Comparison of ENCODE assay signal across 15 mouse cellular contexts in the genomic region with DNA sequence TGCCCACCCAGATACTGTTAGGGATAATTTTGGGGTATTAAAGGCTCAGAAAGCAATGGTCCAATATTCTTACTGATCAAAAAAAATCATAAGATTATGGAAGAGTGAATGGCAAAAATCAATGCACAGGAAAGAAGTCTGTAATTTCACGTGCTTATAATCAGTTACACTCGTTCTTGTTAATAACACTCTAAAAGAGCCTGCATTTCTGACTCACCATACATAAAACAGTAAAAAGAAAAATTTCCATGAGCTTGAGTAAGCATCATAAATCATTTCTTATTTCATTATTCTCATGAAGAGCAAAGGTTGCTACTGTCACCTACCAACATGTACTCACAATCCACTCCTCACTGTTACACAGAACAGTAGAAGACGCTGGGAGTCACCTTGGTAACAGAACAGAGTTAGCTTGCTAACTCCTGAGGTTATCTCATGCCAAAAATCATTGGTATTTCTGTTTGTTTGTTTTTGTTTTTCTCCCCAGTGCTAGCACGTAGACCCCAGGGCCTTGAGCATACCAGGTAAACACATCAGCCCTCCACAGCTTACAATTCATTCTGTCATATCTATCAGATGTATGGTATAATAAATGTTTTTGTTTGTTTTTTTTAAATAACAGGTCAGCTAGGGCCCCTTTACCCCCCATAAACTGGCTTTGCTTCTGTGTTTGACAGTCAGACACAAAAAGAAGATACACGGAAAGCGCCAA. TPM values are rescaled to one million over a fixed set of nuclear protein-coding genes. Genes with fewer than 3 reads are reported as not detected.
DNase-seq lines count a peak whose midpoint lies in the region; ATAC-seq and TF ChIP-seq lines count a peak whose summit lies in the region.
"Had no signal": no experiment of that assay in that cellular context is flagged by ENCODE, and none has a peak within 500 bp of the region (broad histone marks: within the 10 kb centered on the region; RNA-seq: fewer than 3 reads in every experiment).

No protein-coding gene starts in this region.

- TF ChIP-seq CTCF in kidney, postnatal 0 days (IDR thresholded peaks at IDR 0.05; ENCODE audit: low read depth): no peak
- TF ChIP-seq CTCF in embryonic fibroblast, embryonic 13.5 days (IDR thresholded peaks at IDR 0.05; ENCODE audit: borderline replicate concordance, insufficient read depth, low read length): no peak
- no peak for TF ChIP-seq CTCF in cerebellum, adult 2 months (IDR thresholded peaks at IDR 0.05; ENCODE audit: borderline replicate concordance, insufficient read depth, low read depth, low read length)

- peaks cover 28% of the 10 kb centered on the region for H3K36me3 ChIP-seq in heart, embryonic 12.5 days
- H3K36me3 ChIP-seq in kidney, postnatal 0 days (ENCODE audit: insufficient read depth, low read length): no peaks in the 10 kb centered on the region
- no peaks in the 10 kb centered on the region for H3K36me3 ChIP-seq in stomach, embryonic 15.5 days
- H3K36me3 ChIP-seq: embryonic facial prominence, embryonic 10.5 days had no signal

- H3K27me3 ChIP-seq in heart, embryonic 12.5 days (replicated peaks): no peaks in the 10 kb centered on the region
- H3K27me3 ChIP-seq in kidney, postnatal 0 days (ENCODE audit: insufficient read depth, low read length): no peaks in the 10 kb centered on the region
- H3K27me3 ChIP-seq in stomach, embryonic 15.5 days (replicated peaks): no peaks in the 10 kb centered on the region
- no peaks in the 10 kb centered on the region for H3K27me3 ChIP-seq in cerebellum, adult 2 months (ENCODE audit: control insufficient read depth, insufficient read depth, low read length)
- H3K27me3 ChIP-seq: neural tube, embryonic 15.5 days had no signal

- no peak for ATAC-seq in heart, embryonic 12.5 days (ENCODE audit: insufficient number of reproducible peaks, low FRiP score)
- no peak for ATAC-seq in kidney, postnatal 0 days (replicated peaks; ENCODE audit: low FRiP score, low read depth)
- no peak for ATAC-seq in stomach, embryonic 15.5 days (ENCODE audit: insufficient read depth, low FRiP score, low read depth)

- H3K4me2 ChIP-seq in heart, embryonic 12.5 days: no peak overlapping the region
- no peak overlapping the region for H3K4me2 ChIP-seq in kidney, postnatal 0 days (ENCODE audit: low read length)
- no peak overlapping the region for H3K4me2 ChIP-seq in stomach, embryonic 15.5 days
- H3K4me2 ChIP-seq: hindbrain, embryonic 14.5 days; neural tube, embryonic 15.5 days had no signal

- H3K4me1 ChIP-seq in heart, embryonic 12.5 days (replicated peaks): peaks cover 67% of the 10 kb centered on the region
- H3K4me1 ChIP-seq in kidney, postnatal 0 days (replicated peaks; ENCODE audit: insufficient read depth, low read length): peaks cover 9% of the 10 kb centered on the region
- H3K4me1 ChIP-seq in embryonic fibroblast, embryonic 13.5 days (ENCODE audit: control insufficient read depth, insufficient read depth, low read length): peaks cover 33% of the 10 kb centered on the region
- H3K4me1 ChIP-seq in stomach, embryonic 15.5 days: peaks cover 25% of the 10 kb centered on the region; the same call in 1 of the 2 replicates
- no peaks in the 10 kb centered on the region; the same call in 1 of the 2 replicates for H3K4me1 ChIP-seq in cerebellum, adult 2 months (ENCODE audit: control insufficient read depth, insufficient read depth, low read length)

- H3K9me3 ChIP-seq in heart, embryonic 12.5 days (replicated peaks): no peaks in the 10 kb centered on the region
- H3K9me3 ChIP-seq in kidney, postnatal 0 days (replicated peaks; ENCODE audit: low read length): no peaks in the 10 kb centered on the region
- H3K9me3 ChIP-seq in stomach, embryonic 15.5 days: no peaks in the 10 kb centered on the region
- H3K9me3 ChIP-seq: embryonic facial prominence, embryonic 10.5 days; neural tube, embryonic 15.5 days had no signal

- H3K27ac ChIP-seq in heart, embryonic 12.5 days (ENCODE audit: poor library complexity, severe bottlenecking): peak overlapping the region; percentile 44; the same call in 1 of the 2 replicates
- peak overlapping the region; percentile 26; the same call in 1 of the 2 replicates for H3K27ac ChIP-seq in kidney, postnatal 0 days
- peak overlapping the region; percentile 94 for H3K27ac ChIP-seq in embryonic fibroblast, embryonic 13.5 days (ENCODE audit: insufficient read depth, low read length)
- 0 out of 2 replicates have a peak overlapping the region, but pooled peaks have one; percentile 67 for H3K27ac ChIP-seq in stomach, embryonic 15.5 days
- no peak overlapping the region for H3K27ac ChIP-seq in cerebellum, adult 2 months (ENCODE audit: insufficient read depth, low read length)
- H3K27ac ChIP-seq: embryonic facial prominence, embryonic 10.5 days; hindbrain, embryonic 14.5 days; neural tube, embryonic 15.5 days had no signal

- DNase-seq in heart, adult 8-10 months (ENCODE audit: low spot score): no peak
- no peak for DNase-seq in kidney, postnatal 0 days (ENCODE audit: low spot score)
- no peak for DNase-seq in kidney, postnatal 25 days
- no peak for DNase-seq in cerebellum, adult 2 months
- DNase-seq in urinary bladder, postnatal 10 days (ENCODE audit: low spot score): no peak
- DNase-seq: B cell, adult 2 months; liver; liver, postnatal 0 days had no signal

- no peak overlapping the region for H3K4me3 ChIP-seq in heart, embryonic 12.5 days
- no peak overlapping the region for H3K4me3 ChIP-seq in kidney, postnatal 0 days (replicated peaks; ENCODE audit: low read depth, low read length)
- H3K4me3 ChIP-seq in embryonic fibroblast, embryonic 13.5 days (ENCODE audit: insufficient read depth, low read length): no peak overlapping the region
- no peak overlapping the region for H3K4me3 ChIP-seq in stomach, embryonic 15.5 days (replicated peaks)
- no peak overlapping the region for H3K4me3 ChIP-seq in cerebellum, adult 2 months (replicated peaks; ENCODE audit: insufficient read depth, low read depth, low read length)
- H3K4me3 ChIP-seq: embryonic facial prominence, embryonic 10.5 days; erythroblast, embryonic 14.5 days; neural tube, embryonic 15.5 days had no signal

- 82% methylated on average over 6 of the region's 6 CpGs for WGBS in heart, embryonic 12.5 days
- WGBS in kidney, postnatal 0 days: 70% methylated on average over 6 of the region's 6 CpGs
- 65% methylated on average over 6 of the region's 6 CpGs for WGBS in stomach, embryonic 15.5 days
- 86% methylated on average over 6 of the region's 6 CpGs for WGBS in cerebellum, adult 2 months

- no peak overlapping the region for H3K9ac ChIP-seq in heart, embryonic 12.5 days
- no peak overlapping the region for H3K9ac ChIP-seq in kidney, postnatal 0 days (ENCODE audit: low read depth, low read length)
- H3K9ac ChIP-seq in stomach, embryonic 15.5 days: no peak overlapping the region
- H3K9ac ChIP-seq: hindbrain, embryonic 14.5 days; liver, postnatal 0 days; neural tube, embryonic 15.5 days had no signal

- TF ChIP-seq POLR2A in embryonic fibroblast, embryonic 13.5 days (IDR thresholded peaks at IDR 0.05; ENCODE audit: low read depth, low read length): no peak
- TF ChIP-seq POLR2A in cerebellum, adult 2 months (IDR thresholded peaks at IDR 0.05; ENCODE audit: borderline replicate concordance, insufficient read depth, low read length): no peak

RNA-seq across cellular contexts. Expression of a gene that starts 57.7 kb away (rescaled TPM):
- polyA plus RNA-seq in heart, embryonic 12.5 days (2016; fragmentation: Nextera tagmentation; extraction: Ambion mirVana): 188 and 194 TPM in 2 replicates
- 100 to 1,000 TPM; 542 to 588 (median 572) TPM for total RNA-seq in heart, adult 8-10 months (2022)
- 117 and 119 TPM in 2 replicates for polyA plus RNA-seq in kidney, postnatal 0 days (2015; fragmentation: Nextera tagmentation; extraction: Ambion mirVana)
- 268 and 314 TPM in 2 replicates for polyA plus RNA-seq in embryonic fibroblast, embryonic 13.5 days (2011; ENCODE audit: insufficient read length, low read depth, missing spikeins)
- 114 and 119 TPM in 2 replicates for polyA plus RNA-seq in stomach, embryonic 15.5 days (2015; fragmentation: Nextera tagmentation; extraction: Ambion mirVana)
- polyA plus RNA-seq in cerebellum, adult 2 months (2012; rRNA removed): 227 and 244 TPM in 2 replicates
